Mouse (Mus musculus) monocyte, adult 5-6 weeks (primary cell): ENCODE data around the gene Rex1bd. TPM values are rescaled to one million over a fixed set of nuclear protein-coding genes. Genes with fewer than 3 reads are reported as not detected.

Experiments
- ATAC-seq: fragments of 153-309, 156-312 bp; replicated peaks from 2 replicates; pipeline ENCODE4 v1.8.0; 2017; ENCODE audit warnings: mild to moderate bottlenecking; ENCODE audit not compliant: low TSS enrichment, insufficient number of reproducible peaks, severe bottlenecking, poor library complexity, low FRiP score
- total RNA-seq: library from RNA; stranded (forward); fragments of 200-1000, 200-491, 200-594 nt; gene quantifications from 3 replicates; pipeline ENCODE4 v1.2.3, GENCODE M21; 2017

The Rex1bd gene
- total RNA-seq, 1 experiment from 2014 or later, result 16.6 TPM

DNA sequence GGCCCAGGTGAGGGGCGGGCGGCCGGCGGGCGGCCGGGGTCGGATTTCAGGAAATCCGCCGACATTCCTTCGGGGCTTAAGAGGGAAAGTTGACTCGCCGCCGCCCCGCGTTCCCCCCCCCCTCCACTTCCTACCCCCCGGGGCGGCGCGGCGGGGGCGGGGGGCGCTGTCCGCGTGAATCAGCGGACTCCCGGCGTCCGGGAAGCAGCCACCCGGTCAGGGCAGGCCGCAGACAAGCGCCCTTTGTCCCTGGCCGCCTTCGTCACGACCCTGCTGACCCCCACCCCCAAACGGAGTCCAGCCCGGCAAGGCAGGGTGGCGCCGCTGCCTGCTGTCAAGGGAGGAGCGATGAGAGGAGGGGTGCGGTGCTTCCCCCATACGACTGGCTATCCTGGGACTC is 17.0 kb downstream of the Rex1bd start:
- no peak for ATAC-seq

- no peak for ATAC-seq
Observed at GRCm38 (mm10) chr8:70488931-70489470, 17.6 kb downstream of the Rex1bd start.

DNA sequence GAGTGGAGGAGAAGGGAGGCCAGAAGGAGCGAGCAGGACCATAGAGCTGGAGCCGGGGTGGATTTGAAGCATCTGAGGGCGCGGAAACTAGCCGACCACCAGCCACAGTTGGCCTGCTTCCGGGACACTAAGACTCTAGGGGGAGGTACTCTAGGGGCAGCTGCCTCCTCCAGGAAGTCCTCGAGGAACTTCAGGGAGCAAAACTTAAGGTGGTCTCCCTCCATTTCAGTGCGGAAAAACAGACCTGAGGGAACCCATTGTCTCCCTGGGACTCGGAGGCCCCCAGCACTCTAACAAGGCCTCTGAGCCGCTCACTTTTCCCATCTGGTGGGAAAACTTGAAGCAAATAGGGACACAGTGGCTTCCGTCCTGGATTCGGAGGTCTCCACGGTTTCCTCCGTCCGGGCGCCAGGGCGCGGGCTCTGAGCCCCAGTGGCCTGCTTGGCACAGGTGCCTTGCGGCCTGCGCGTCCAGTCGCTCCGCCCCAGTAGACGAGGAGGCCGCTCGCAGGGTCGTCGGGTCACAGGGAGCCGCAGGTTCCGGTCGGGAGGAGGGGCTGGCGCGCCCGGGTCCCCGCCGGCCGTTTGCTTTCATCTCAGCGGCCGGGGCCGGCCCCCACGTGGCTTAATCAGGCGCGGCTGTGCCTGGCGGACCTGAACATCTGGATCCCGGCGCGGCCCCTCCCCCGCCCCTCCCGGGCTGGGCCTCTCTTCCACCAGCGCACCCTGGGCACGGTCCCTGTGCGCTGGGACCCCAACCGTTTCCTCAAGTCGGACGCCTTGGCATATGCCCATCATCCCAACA is 18.4 kb downstream of the Rex1bd start:
- ATAC-seq, result no peak

GRCm38 (mm10) chr8:70486941-70487520 is 19.5 kb downstream of the Rex1bd start, which contains the start of gene Tmem59l:
TSS of gene Tmem59l (minus strand) at chr8:70487358.
- no peak for ATAC-seq

GRCm38 (mm10) chr8:70486191-70486681 is 20.3 kb downstream of the Rex1bd start:
- no peak for ATAC-seq

DNA sequence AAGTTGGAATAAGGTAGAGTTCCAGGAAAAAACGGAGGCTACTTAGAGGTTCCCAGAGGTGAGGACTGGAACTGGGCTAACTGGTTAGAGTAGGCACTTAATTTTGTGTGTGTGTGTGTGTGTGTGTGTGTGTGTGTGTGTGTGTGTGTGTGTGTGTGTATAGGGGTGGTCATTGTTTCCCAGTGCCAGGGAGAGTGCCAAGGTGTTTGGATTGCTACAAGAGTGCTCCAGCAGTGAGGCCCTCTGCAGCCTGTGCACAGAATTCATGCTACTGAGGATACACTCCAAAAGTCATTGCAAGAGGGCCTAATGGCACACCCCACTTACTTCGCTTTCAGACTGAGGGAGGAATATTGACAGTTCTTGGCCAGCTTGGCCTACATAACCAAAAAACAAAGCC is 23.6 kb downstream of the Rex1bd start:
- ATAC-seq, result no peak

- no peak for ATAC-seq
Observed at GRCm38 (mm10) chr8:70481908-70482307, 24.6 kb downstream of the Rex1bd start.

GRCm38 (mm10) chr8:70477269-70477982 is 29.1 kb downstream of the Rex1bd start:
- ATAC-seq, result no peak

GRCm38 (mm10) chr8:70476333-70477268 is 30.0 kb downstream of the Rex1bd start, which contains the start of gene Klhl26:
TSS of gene Klhl26 (minus strand) at chr8:70476968.
- peak; percentile 97 for ATAC-seq

DNA sequence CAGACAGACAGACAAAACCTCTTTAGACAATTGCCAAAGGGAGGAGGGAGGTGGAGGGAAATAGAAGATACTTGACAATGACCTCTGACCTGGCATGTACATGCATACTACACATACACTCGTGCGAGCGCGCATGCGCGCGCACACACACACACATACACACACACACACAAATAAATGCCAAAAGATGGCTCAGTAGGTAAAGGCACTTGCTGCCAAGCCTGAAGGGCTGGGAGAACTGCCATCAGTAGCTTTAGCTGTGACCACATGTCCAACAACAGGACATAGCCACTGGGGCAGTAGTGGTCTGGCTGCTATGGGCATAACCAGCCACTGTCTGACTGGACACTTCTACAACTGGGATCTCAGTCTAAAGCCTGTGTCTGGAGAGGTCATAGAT is 34.7 kb downstream of the Rex1bd start:
- ATAC-seq, result no peak

GRCm38 (mm10) chr8:70469938-70470337 is 36.6 kb downstream of the Rex1bd start:
- no peak for ATAC-seq

- ATAC-seq, result no peak
Observed at GRCm38 (mm10) chr8:70469295-70469916, 37.1 kb downstream of the Rex1bd start.

DNA sequence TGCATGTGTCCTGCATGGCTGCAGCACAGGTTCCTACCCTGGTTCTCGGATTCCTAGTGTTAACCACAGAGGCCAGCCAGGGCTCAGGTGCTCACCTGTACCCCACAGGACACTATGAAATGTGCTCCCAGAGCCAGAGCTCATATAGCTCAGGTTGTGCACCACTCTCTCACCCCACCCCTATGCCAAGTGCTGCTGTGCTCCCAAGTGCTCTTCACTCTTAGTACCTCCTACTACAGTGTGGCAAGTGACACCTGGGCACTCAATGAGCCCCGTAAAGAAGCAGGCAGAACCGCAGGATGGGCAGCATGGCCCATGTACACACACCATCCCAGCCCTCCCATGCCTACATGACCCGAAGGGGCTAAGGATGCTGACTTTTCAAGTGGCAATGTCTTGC is 37.8 kb downstream of the Rex1bd start:
- no peak for ATAC-seq

DNA sequence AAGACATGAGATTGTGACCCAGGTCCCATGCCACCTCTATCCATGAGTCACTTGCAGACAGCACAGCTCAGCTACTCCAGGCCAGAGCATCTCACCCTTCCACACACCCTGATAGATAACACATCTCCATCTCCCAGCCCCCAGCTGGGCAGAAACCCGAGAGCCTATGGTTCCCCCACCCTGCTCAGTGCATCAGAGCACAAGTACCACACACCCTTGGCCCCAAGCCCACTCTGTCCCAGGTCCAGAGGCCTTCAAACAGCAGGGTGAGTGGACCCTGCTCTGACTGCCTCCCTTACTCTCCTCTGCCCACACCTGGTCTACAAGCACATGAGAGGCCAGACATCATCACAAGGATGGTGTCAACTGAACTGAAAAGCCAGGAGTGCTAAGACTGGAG is 38.6 kb downstream of the Rex1bd start:
- no peak for ATAC-seq

DNA sequence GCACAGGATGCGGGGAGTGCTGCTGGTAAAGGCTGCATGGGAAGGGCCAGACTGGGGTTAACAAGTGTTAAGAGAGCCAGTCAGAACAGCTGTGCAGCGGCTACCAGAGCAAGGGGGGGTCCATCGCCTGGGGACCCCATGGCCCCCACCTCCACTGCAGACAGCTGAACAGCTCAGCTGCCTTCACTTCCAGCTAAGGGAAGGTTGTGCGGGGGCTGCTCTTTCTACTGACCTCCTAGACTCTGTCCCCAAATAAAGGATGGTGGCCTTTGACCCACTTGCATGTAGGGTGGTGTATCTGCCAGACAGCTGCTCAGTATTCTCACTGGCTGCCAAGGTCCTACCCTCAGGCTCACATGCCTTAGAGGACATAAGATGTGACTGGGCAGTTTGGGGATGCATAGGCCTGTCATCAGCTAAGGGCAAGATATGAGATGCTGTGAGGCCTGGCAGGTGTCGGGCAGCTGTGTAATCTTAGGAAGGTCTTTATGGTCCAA is 39.3 kb downstream of the Rex1bd start:
- no peak for ATAC-seq

- ATAC-seq, result no peak
Observed at GRCm38 (mm10) chr8:70466771-70467170, 39.8 kb downstream of the Rex1bd start.

DNA sequence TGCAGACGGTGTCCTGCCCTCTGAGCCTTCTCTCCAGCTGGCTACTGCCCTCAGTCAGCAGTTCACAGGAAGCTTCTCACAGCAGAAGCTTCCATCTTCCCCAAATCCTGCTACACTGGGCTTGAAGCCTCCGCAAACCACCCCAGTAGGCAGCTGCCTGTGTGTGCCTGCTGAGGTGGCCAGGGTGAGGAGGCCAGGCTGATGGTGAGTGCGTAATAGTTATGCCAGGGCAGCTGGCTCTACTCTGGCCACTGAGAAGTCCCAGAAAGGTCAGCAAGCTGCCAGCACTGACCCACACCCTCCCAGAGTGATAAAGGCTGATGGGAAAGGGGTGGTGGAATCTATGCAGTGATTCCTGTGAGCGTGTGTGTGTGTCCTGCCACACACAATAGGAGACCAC is 40.2 kb downstream of the Rex1bd start:
- ATAC-seq, result no peak

DNA sequence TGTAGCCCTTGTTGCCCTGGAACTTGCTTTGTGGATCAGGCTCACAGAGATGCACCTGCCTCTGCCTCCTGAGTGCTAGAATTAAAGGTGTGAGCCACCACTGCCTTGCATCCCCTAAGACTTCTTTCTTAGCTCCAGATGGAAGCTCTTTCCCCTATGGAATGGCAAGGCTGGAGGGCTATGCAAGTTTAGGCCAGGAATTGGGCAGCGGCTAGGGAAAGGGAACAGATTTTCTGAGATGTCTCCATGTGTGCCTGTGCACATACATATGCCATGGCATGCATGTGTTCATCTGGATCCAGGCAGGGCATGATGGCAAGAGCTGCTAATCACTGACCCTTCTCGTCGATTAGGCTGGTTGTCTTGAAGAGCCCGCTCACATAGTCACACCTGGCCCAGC is 40.9 kb downstream of the Rex1bd start:
- ATAC-seq, result no peak
